ENCODE assay signal across 12 mouse cellular contexts in the genomic region with DNA sequence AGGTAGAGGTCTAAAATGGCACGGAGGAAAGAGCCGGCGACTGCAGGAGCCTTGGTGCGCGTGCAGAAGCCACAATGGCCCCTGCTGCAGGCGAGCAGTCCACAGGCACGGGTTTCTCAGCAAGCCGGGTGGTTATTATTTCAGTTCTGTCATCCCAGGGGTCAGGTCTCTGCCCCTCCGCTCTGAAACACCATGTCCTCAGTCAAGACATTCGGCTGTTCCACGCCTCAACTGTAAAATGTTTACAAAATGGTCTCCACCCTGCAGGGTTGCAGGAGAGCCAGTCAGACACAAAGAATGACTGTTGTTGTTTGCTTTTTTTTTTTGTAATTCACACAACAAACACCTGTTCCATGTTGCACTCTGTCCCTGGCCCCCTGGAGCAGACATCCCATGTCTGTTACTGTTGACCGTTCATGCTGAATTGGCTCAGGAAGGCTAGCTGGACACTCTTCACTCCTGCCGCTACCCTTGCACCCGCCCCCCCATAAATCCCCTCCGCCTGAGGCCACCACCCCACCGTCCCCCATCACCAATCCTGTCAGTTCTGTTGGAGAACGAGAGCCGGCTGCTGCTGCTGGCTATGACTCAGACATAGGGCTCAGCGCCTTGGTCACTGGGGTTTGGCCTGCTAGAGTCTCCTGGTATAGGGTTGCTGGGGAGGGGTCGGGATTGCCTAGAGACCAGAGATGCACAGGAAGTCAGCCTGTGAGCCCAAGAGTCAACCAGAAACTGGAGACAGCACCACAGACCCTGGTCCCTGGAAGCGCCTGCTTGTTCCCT. TPM values are rescaled to one million over a fixed set of nuclear protein-coding genes. Genes with fewer than 3 reads are reported as not detected.
DNase-seq lines count a peak whose midpoint lies in the region; ATAC-seq and TF ChIP-seq lines count a peak whose summit lies in the region.
"Had no signal": no experiment of that assay in that cellular context is flagged by ENCODE, and none has a peak within 500 bp of the region (broad histone marks: within the 10 kb centered on the region; RNA-seq: fewer than 3 reads in every experiment).

No protein-coding gene starts in this region.

- TF ChIP-seq CTCF in kidney, adult 2 months (conservative IDR thresholded peaks at IDR 0.05; ENCODE audit: insufficient read depth, insufficient read length, low read depth, low read length) = no peak

- H3K4me2 ChIP-seq in embryonic facial prominence, embryonic 12.5 days (replicated peaks) = peak overlapping the region; percentile 22; the same call in 1 of the 2 replicates
- H3K4me2 ChIP-seq in kidney, embryonic 16.5 days (replicated peaks; ENCODE audit: low read depth, low read length) = peak overlapping the region; percentile 34
- H3K4me2 ChIP-seq in midbrain, embryonic 16.5 days (ENCODE audit: low read length) = peak overlapping the region; percentile 13; the same call in 1 of the 2 replicates

- no peaks in the 10 kb centered on the region for H3K27me3 ChIP-seq in kidney, adult 2 months (replicated peaks; ENCODE audit: control insufficient read depth, insufficient read depth, low read length)
- H3K27me3 ChIP-seq in embryonic facial prominence, embryonic 12.5 days = no peaks in the 10 kb centered on the region
- H3K27me3 ChIP-seq in kidney, embryonic 16.5 days (ENCODE audit: insufficient read depth, low read length) = no peaks in the 10 kb centered on the region
- H3K27me3 ChIP-seq in midbrain, embryonic 16.5 days (ENCODE audit: control insufficient read depth, insufficient read depth, low read depth, low read length) = peaks cover 3% of the 10 kb centered on the region; the same call in 1 of the 2 replicates

- H3K4me3 ChIP-seq in kidney, adult 2 months (ENCODE audit: insufficient read depth, low read depth, low read length) = no peak overlapping the region
- H3K4me3 ChIP-seq in embryonic facial prominence, embryonic 12.5 days = no peak overlapping the region
- no peak overlapping the region for H3K4me3 ChIP-seq in kidney, embryonic 16.5 days (ENCODE audit: low read length)
- no peak overlapping the region for H3K4me3 ChIP-seq in midbrain, embryonic 16.5 days (ENCODE audit: low read depth, low read length)

- no peaks in the 10 kb centered on the region for H3K9me3 ChIP-seq in embryonic facial prominence, embryonic 12.5 days
- H3K9me3 ChIP-seq in kidney, embryonic 16.5 days (ENCODE audit: low read length) = no peaks in the 10 kb centered on the region
- H3K9me3 ChIP-seq in midbrain, embryonic 16.5 days (replicated peaks; ENCODE audit: control insufficient read depth, low read length, poor library complexity, severe bottlenecking) = no peaks in the 10 kb centered on the region

- no peaks in the 10 kb centered on the region for H3K36me3 ChIP-seq in kidney, adult 2 months (ENCODE audit: control insufficient read depth, insufficient read depth, low read length)
- H3K36me3 ChIP-seq in embryonic facial prominence, embryonic 12.5 days = no peaks in the 10 kb centered on the region
- no peaks in the 10 kb centered on the region for H3K36me3 ChIP-seq in kidney, embryonic 16.5 days (ENCODE audit: insufficient read depth, low read length)
- H3K36me3 ChIP-seq in midbrain, embryonic 16.5 days (ENCODE audit: control insufficient read depth, insufficient read depth, low read length) = no peaks in the 10 kb centered on the region

- H3K9ac ChIP-seq in embryonic facial prominence, embryonic 12.5 days = no peak overlapping the region
- H3K9ac ChIP-seq in kidney, embryonic 16.5 days (replicated peaks; ENCODE audit: low read length) = 0 out of 2 replicates have a peak overlapping the region, but pooled peaks have one; percentile 38
- 0 out of 2 replicates have a peak overlapping the region, but pooled peaks have one; percentile 12 for H3K9ac ChIP-seq in midbrain, embryonic 16.5 days (ENCODE audit: low read depth, low read length)

- DNase-seq in kidney, adult 2 months = peak; percentile 43
- no peak for DNase-seq in kidney, adult 11 months
- no peak for DNase-seq in cerebellum, postnatal 4 days (ENCODE audit: low spot score in 2 of 2)
- DNase-seq in thymus, adult 18-20 months = no peak
- DNase-seq in adrenal gland, adult 18-20 months (ENCODE audit: low spot score in 2 of 2) = no peak
- DNase-seq: cerebellum, adult 2 months; layer of hippocampus, postnatal 36 days; right cerebral cortex, postnatal 4 days; thymus, postnatal 4 days had no signal

- H3K27ac ChIP-seq in kidney, adult 2 months (ENCODE audit: insufficient read depth, low read depth, low read length) = no peak overlapping the region
- H3K27ac ChIP-seq in embryonic facial prominence, embryonic 12.5 days = peak overlapping the region; percentile 70
- peak overlapping the region; percentile 79 for H3K27ac ChIP-seq in kidney, embryonic 16.5 days (ENCODE audit: low read length)
- no peak overlapping the region for H3K27ac ChIP-seq in midbrain, embryonic 16.5 days (ENCODE audit: low read length)

- TF ChIP-seq POLR2A in kidney, adult 2 months (IDR thresholded peaks at IDR 0.05; ENCODE audit: low read depth, low read length) = no peak

- WGBS in kidney, adult 2 months = 55% methylated on average over 21 of the region's 21 CpGs
- WGBS in embryonic facial prominence, embryonic 12.5 days = 25% methylated on average over 21 of the region's 21 CpGs
- 16% methylated on average over 21 of the region's 21 CpGs for WGBS in kidney, embryonic 16.5 days
- WGBS in midbrain, embryonic 16.5 days = 37% methylated on average over 21 of the region's 21 CpGs

- H3K4me1 ChIP-seq in kidney, adult 2 months (ENCODE audit: control insufficient read depth, insufficient read depth, low read length) = no peaks in the 10 kb centered on the region; the same call in 1 of the 2 replicates
- peaks cover 79% of the 10 kb centered on the region for H3K4me1 ChIP-seq in embryonic facial prominence, embryonic 12.5 days
- H3K4me1 ChIP-seq in kidney, embryonic 16.5 days (ENCODE audit: insufficient read depth, low read length) = peaks cover 66% of the 10 kb centered on the region
- H3K4me1 ChIP-seq in midbrain, embryonic 16.5 days (ENCODE audit: control insufficient read depth, insufficient read depth, low read length) = peaks cover 25% of the 10 kb centered on the region

- no peak for ATAC-seq in embryonic facial prominence, embryonic 12.5 days (ENCODE audit: insufficient number of reproducible peaks, insufficient read depth, low FRiP score, low TSS enrichment)
- peak; percentile 50 for ATAC-seq in kidney, embryonic 16.5 days (ENCODE audit: low FRiP score, low TSS enrichment)
- ATAC-seq in midbrain, embryonic 16.5 days = no peak

RNA-seq across cellular contexts. Expression of a gene that starts 33.3 kb away (rescaled TPM):
- polyA plus RNA-seq in kidney, adult 2 months (2012; rRNA removed) = 14.8 and 15.6 TPM in 2 replicates
- polyA plus RNA-seq in embryonic facial prominence, embryonic 12.5 days (2016; fragmentation: Nextera tagmentation; extraction: Ambion mirVana) = 10.6 and 12.3 TPM in 2 replicates
- polyA plus RNA-seq in kidney, embryonic 16.5 days (2015; fragmentation: Nextera tagmentation; extraction: Ambion mirVana) = 6.7 and 7.9 TPM in 2 replicates
- polyA plus RNA-seq in midbrain, embryonic 16.5 days (2015; fragmentation: Nextera tagmentation; extraction: Ambion mirVana) = 13.3 and 17.6 TPM in 2 replicates
- total RNA-seq in adrenal gland, adult 18-20 months (2021) = 10 to 100 TPM; 23.9 to 24.1 TPM

Comparison
In these comparisons a context has a peak if more than half of its experiments do, and no peak if none do; other contexts are left out.
1. H3K27ac ChIP-seq: peak in embryonic facial prominence, embryonic 12.5 days (single experiment) and kidney, embryonic 16.5 days (single experiment); none in kidney, adult 2 months (single experiment) and midbrain, embryonic 16.5 days (single experiment).
2. Peak in every context shown above with its lines, with median percentiles within 50 percentile points of each other: H3K4me2 ChIP-seq.